In genomic region chr6:90635081-90635480, GRCm38 (mm10) we compare ENCODE assay signal across 26 mouse cellular contexts.
"Had no signal": no experiment of that assay in that cellular context is flagged by ENCODE, and none has a peak within 500 bp of the region (broad histone marks: within the 10 kb centered on the region; RNA-seq: fewer than 3 reads in every experiment).

No protein-coding gene starts in this region.

- ATAC-seq: hindbrain, postnatal 0 days; intestine, embryonic 16.5 days; liver, embryonic 12.5 days had no signal

- H3K9me3 ChIP-seq: heart, embryonic 10.5 days; hindbrain, embryonic 13.5 days; hindbrain, embryonic 15.5 days; kidney, embryonic 15.5 days; limb, embryonic 13.5 days; limb, embryonic 15.5 days; liver, embryonic 12.5 days had no signal

- H3K4me3 ChIP-seq: gastrocnemius, adult 2 months; heart, embryonic 10.5 days; heart, embryonic 12.5 days; hindbrain, embryonic 13.5 days; hindbrain, embryonic 15.5 days; kidney, embryonic 15.5 days; limb, embryonic 13.5 days; limb, embryonic 15.5 days; liver, embryonic 12.5 days had no signal

- H3K9ac ChIP-seq: heart, embryonic 12.5 days; hindbrain, embryonic 13.5 days; hindbrain, embryonic 15.5 days; kidney, embryonic 15.5 days; limb, embryonic 13.5 days; limb, embryonic 15.5 days; liver, embryonic 12.5 days; liver, embryonic 14.5 days had no signal

- H3K36me3 ChIP-seq: hindbrain, embryonic 15.5 days; kidney, embryonic 15.5 days; limb, embryonic 13.5 days; limb, embryonic 15.5 days had no signal

- H3K27me3 ChIP-seq: heart, embryonic 12.5 days; hindbrain, embryonic 13.5 days; hindbrain, embryonic 15.5 days; kidney, embryonic 15.5 days; limb, embryonic 13.5 days; limb, embryonic 15.5 days; liver, embryonic 12.5 days had no signal

- DNase-seq: gastrocnemius, adult 2 months; gastrocnemius, postnatal 10 days; gastrocnemius, postnatal 25 days; heart, adult 18-20 months; heart, postnatal 10 days; heart, postnatal 4 days; kidney, adult 11 months; kidney, adult 2 months; kidney, adult 9 months; kidney, postnatal 14 days; kidney, postnatal 36 days; layer of hippocampus, adult 9-11 months; layer of hippocampus, postnatal 36 days; left cerebral cortex, postnatal 4 days had no signal

- H3K4me1 ChIP-seq: hindbrain, embryonic 13.5 days; hindbrain, embryonic 15.5 days; kidney, embryonic 15.5 days; limb, embryonic 13.5 days; limb, embryonic 15.5 days had no signal

- H3K27ac ChIP-seq: gastrocnemius, adult 2 months; heart, embryonic 10.5 days; hindbrain, embryonic 13.5 days; hindbrain, embryonic 15.5 days; hindbrain, postnatal 0 days; kidney, embryonic 15.5 days; kidney, postnatal 0 days; limb, embryonic 13.5 days; limb, embryonic 15.5 days; liver, embryonic 12.5 days; liver, embryonic 14.5 days had no signal

- H3K4me2 ChIP-seq: heart, embryonic 12.5 days; hindbrain, embryonic 13.5 days; hindbrain, embryonic 15.5 days; kidney, embryonic 15.5 days; limb, embryonic 13.5 days; limb, embryonic 15.5 days; liver, embryonic 12.5 days had no signal
